Mouse (Mus musculus): ENCODE measurements around the gene 1700013G24Rik. TPM values are rescaled to one million over a fixed set of nuclear protein-coding genes. Genes with fewer than 3 reads are reported as not detected.

1700013G24Rik gene
- polyA plus RNA-seq, 1 experiment from 2014 or later: not detected

- H3K9me3 ChIP-seq (replicated peaks; ENCODE audit: control insufficient read depth, low read length): no peaks in the 10 kb centered on the region
- no peak overlapping the region for H3K4me2 ChIP-seq (ENCODE audit: low read depth, low read length)
- peaks cover 28% of the 10 kb centered on the region for H3K4me1 ChIP-seq (ENCODE audit: control insufficient read depth, insufficient read depth, low read length)
- no peaks in the 10 kb centered on the region for H3K36me3 ChIP-seq (ENCODE audit: control insufficient read depth, insufficient read depth)
- no peak overlapping the region for H3K9ac ChIP-seq (ENCODE audit: low read length)
- no peak for ATAC-seq (replicated peaks; ENCODE audit: extremely low read depth, insufficient read depth, low FRiP score)
- H3K4me3 ChIP-seq (ENCODE audit: low read length): no peak overlapping the region
- WGBS: 70% methylated on average over 10 of the region's 10 CpGs
- H3K27me3 ChIP-seq (ENCODE audit: control insufficient read depth, insufficient read depth, low read length): no peaks in the 10 kb centered on the region
- H3K27ac ChIP-seq (ENCODE audit: low read length): peak overlapping the region; percentile 16; the same call in 1 of the 2 replicates
These were observed 3.4 kb upstream of the 1700013G24Rik start for GRCm38 (mm10) chr4:137449715-137450114.

DNA sequence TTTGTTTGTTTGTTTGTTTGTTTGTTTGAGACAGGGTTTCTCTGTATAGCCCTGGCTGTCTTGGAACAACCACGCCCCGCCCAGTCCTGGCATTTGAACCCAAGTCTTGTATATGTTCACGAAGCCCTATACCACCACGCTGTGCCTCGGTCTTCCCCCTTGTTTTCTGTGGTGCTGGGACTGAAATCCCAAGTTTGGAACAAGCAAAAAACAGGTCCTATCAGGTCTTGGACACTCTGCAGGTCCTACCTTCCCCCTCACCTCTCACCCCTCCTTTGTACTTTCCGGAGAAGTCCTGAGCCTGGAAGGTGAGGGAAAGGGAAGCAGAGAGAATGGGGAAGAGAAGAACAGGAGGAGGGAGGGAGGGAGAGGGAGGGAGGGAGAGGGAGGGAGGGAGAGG is 894 bp upstream of the 1700013G24Rik start:
- H3K9me3 ChIP-seq (replicated peaks; ENCODE audit: control insufficient read depth, low read length): no peaks in the 10 kb centered on the region
- H3K4me3 ChIP-seq (ENCODE audit: low read length): no peak overlapping the region
- no peak for ATAC-seq (replicated peaks; ENCODE audit: extremely low read depth, insufficient read depth, low FRiP score)
- no peak overlapping the region for H3K4me2 ChIP-seq (ENCODE audit: low read depth, low read length)
- WGBS: 94% methylated on average over 6 of the region's 6 CpGs
- no peaks in the 10 kb centered on the region for H3K36me3 ChIP-seq (ENCODE audit: control insufficient read depth, insufficient read depth)
- H3K4me1 ChIP-seq (ENCODE audit: control insufficient read depth, insufficient read depth, low read length): peaks cover 28% of the 10 kb centered on the region
- no peak overlapping the region for H3K9ac ChIP-seq (ENCODE audit: low read length)
- no peaks in the 10 kb centered on the region for H3K27me3 ChIP-seq (ENCODE audit: control insufficient read depth, insufficient read depth, low read length)
- H3K27ac ChIP-seq (ENCODE audit: low read length): no peak overlapping the region

GRCm38 (mm10) chr4:137454582-137454981 is 1.5 kb downstream of the 1700013G24Rik start:
- no peak overlapping the region for H3K4me2 ChIP-seq (ENCODE audit: low read depth, low read length)
- H3K4me1 ChIP-seq (ENCODE audit: control insufficient read depth, insufficient read depth, low read length): peaks cover 10% of the 10 kb centered on the region; the same call in 1 of the 2 replicates
- H3K9ac ChIP-seq (ENCODE audit: low read length): no peak overlapping the region
- H3K27me3 ChIP-seq (ENCODE audit: control insufficient read depth, insufficient read depth, low read length): no peaks in the 10 kb centered on the region
- no peaks in the 10 kb centered on the region for H3K9me3 ChIP-seq (replicated peaks; ENCODE audit: control insufficient read depth, low read length)
- H3K27ac ChIP-seq (ENCODE audit: low read length): no peak overlapping the region
- WGBS: 85% methylated on average over 14 of the region's 14 CpGs
- H3K36me3 ChIP-seq (ENCODE audit: control insufficient read depth, insufficient read depth): no peaks in the 10 kb centered on the region
- no peak for ATAC-seq (replicated peaks; ENCODE audit: extremely low read depth, insufficient read depth, low FRiP score)
- H3K4me3 ChIP-seq (ENCODE audit: low read length): no peak overlapping the region

DNA sequence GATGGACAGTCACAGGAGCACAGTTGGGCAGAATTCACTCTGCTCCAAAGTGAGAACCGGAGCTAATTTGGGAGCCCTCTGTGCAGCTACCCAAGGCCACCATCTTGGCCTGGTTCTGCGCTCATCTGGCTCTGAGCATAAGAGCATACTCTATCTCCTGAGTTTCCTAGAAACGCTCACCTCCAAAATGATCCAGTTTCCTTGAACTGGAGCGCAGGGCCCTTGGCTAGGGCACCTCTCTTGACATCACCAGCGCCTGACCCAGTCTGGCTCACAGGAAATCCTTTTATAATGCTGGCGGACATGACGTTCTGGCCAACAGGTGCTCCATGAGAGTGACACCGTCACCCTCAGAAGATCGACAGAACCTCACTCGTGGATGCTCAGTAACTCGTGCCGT is 3.5 kb downstream of the 1700013G24Rik start:
- H3K9ac ChIP-seq (ENCODE audit: low read length): no peak overlapping the region
- no peak overlapping the region for H3K4me3 ChIP-seq (ENCODE audit: low read length)
- WGBS: 81% methylated on average over 12 of the region's 12 CpGs
- H3K4me2 ChIP-seq (ENCODE audit: low read depth, low read length): no peak overlapping the region
- no peaks in the 10 kb centered on the region for H3K9me3 ChIP-seq (replicated peaks; ENCODE audit: control insufficient read depth, low read length)
- no peaks in the 10 kb centered on the region for H3K27me3 ChIP-seq (ENCODE audit: control insufficient read depth, insufficient read depth, low read length)
- ATAC-seq (replicated peaks; ENCODE audit: extremely low read depth, insufficient read depth, low FRiP score): no peak
- H3K27ac ChIP-seq (ENCODE audit: low read length): no peak overlapping the region
- no peaks in the 10 kb centered on the region for H3K36me3 ChIP-seq (ENCODE audit: control insufficient read depth, insufficient read depth)
- H3K4me1 ChIP-seq (ENCODE audit: control insufficient read depth, insufficient read depth, low read length): peaks cover 7% of the 10 kb centered on the region; the same call in 1 of the 2 replicates

DNA sequence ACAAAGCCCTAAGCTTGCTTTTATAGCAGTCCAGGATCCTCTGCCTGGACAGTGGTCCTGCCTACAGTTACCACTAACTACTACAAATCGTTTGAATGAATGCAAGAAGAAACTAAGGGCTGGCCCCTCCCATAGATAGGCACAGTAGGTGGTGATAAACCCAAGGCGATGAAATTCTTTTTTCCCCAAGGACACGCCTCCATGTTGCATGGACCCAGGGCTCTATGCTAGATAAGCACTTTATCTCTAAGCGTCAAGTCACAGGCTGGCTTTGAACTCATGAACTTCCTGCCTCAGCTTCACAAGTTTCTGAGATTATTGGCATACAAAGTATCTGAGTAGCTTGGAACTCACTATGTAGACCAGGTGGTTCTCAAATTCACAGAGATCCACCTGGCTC is 4.2 kb downstream of the 1700013G24Rik start:
- H3K9ac ChIP-seq (ENCODE audit: low read length): no peak overlapping the region
- H3K4me2 ChIP-seq (ENCODE audit: low read depth, low read length): no peak overlapping the region
- no peak overlapping the region for H3K4me3 ChIP-seq (ENCODE audit: low read length)
- H3K9me3 ChIP-seq (replicated peaks; ENCODE audit: control insufficient read depth, low read length): no peaks in the 10 kb centered on the region
- H3K27ac ChIP-seq (ENCODE audit: low read length): no peak overlapping the region
- H3K36me3 ChIP-seq (ENCODE audit: control insufficient read depth, insufficient read depth): no peaks in the 10 kb centered on the region
- H3K27me3 ChIP-seq (ENCODE audit: control insufficient read depth, insufficient read depth, low read length): no peaks in the 10 kb centered on the region
- ATAC-seq (replicated peaks; ENCODE audit: extremely low read depth, insufficient read depth, low FRiP score): no peak
- peaks cover 10% of the 10 kb centered on the region; the same call in 1 of the 2 replicates for H3K4me1 ChIP-seq (ENCODE audit: control insufficient read depth, insufficient read depth, low read length)
- 27% methylated on average over 4 of the region's 4 CpGs for WGBS

DNA sequence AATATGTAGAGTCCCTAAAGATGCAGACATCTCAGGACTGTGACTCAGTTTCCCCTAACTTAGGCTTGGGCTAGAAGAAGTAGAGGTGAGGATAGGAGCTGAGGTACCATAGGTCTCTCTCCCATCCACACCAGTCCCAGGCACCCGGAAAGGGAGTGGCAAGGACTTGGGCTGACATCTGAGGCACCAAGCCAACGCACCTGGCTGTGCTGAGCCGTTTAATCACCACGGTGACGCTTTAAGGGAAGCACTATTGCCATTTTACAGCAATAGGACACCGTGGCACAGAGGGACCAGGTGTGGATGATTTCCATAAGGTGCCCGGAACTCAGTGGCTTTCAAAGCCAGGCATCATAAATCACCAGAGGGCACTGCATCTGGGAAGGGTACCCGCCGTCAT is 5.2 kb downstream of the 1700013G24Rik start:
- Histone ChIP-seq H3K27me3 (ENCODE audit: control insufficient read depth, insufficient read depth, low read length) (no peaks in the 10 kb centered on the region), H3K9me3 (replicated peaks; ENCODE audit: control insufficient read depth, low read length) (no peaks in the 10 kb centered on the region), H3K4me3 (ENCODE audit: low read length) (no peak overlapping the region), H3K27ac (ENCODE audit: low read length) (no peak overlapping the region), H3K4me2 (ENCODE audit: low read depth, low read length) (no peak overlapping the region), H3K36me3 (ENCODE audit: control insufficient read depth, insufficient read depth) (no peaks in the 10 kb centered on the region), H3K4me1 (ENCODE audit: control insufficient read depth, insufficient read depth, low read length) (peaks cover 10% of the 10 kb centered on the region; the same call in 1 of the 2 replicates), H3K9ac (ENCODE audit: low read length) (no peak overlapping the region)
- WGBS: 77% methylated on average over 9 of the region's 9 CpGs
- no peak for ATAC-seq (replicated peaks; ENCODE audit: extremely low read depth, insufficient read depth, low FRiP score)

DNA sequence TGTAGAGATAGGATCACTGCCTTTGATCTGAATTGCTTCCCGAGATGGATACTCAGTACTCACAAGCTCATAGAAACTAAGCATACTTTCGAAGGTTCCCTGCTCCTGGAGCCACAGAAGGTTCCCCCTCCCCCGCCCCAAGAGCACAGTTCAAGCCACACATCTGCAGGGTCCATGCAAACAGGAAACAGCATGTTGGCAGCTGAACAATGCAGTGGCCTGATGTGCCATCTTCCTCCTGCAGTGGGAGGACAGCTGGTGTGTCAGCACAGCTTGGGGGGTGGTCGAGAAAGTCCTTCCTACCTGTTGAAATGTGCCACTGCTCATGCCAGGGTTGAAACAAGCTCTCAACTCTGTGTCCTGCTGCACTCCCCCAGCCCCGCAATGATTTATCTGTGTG is 5.8 kb downstream of the 1700013G24Rik start:
- Histone ChIP-seq H3K4me1 (ENCODE audit: control insufficient read depth, insufficient read depth, low read length) (peaks cover 8% of the 10 kb centered on the region; the same call in 1 of the 2 replicates), H3K36me3 (ENCODE audit: control insufficient read depth, insufficient read depth) (no peaks in the 10 kb centered on the region), H3K4me2 (ENCODE audit: low read depth, low read length) (no peak overlapping the region), H3K27ac (ENCODE audit: low read length) (no peak overlapping the region), H3K27me3 (ENCODE audit: control insufficient read depth, insufficient read depth, low read length) (no peaks in the 10 kb centered on the region), H3K9ac (ENCODE audit: low read length) (no peak overlapping the region), H3K4me3 (ENCODE audit: low read length) (no peak overlapping the region), H3K9me3 (replicated peaks; ENCODE audit: control insufficient read depth, low read length) (no peaks in the 10 kb centered on the region)
- 57% methylated on average over 5 of the region's 5 CpGs for WGBS
- no peak for ATAC-seq (replicated peaks; ENCODE audit: extremely low read depth, insufficient read depth, low FRiP score)

- peak overlapping the region; percentile 66 for H3K27ac ChIP-seq (ENCODE audit: low read length)
- H3K27me3 ChIP-seq (ENCODE audit: control insufficient read depth, insufficient read depth, low read length): no peaks in the 10 kb centered on the region
- no peak overlapping the region for H3K4me3 ChIP-seq (ENCODE audit: low read length)
- H3K9ac ChIP-seq (ENCODE audit: low read length): no peak overlapping the region
- no peaks in the 10 kb centered on the region for H3K36me3 ChIP-seq (ENCODE audit: control insufficient read depth, insufficient read depth)
- no peak for ATAC-seq (replicated peaks; ENCODE audit: extremely low read depth, insufficient read depth, low FRiP score)
- 73% methylated on average over 14 of the region's 14 CpGs for WGBS
- H3K4me1 ChIP-seq (ENCODE audit: control insufficient read depth, insufficient read depth, low read length): peaks cover 17% of the 10 kb centered on the region
- no peaks in the 10 kb centered on the region for H3K9me3 ChIP-seq (replicated peaks; ENCODE audit: control insufficient read depth, low read length)
- H3K4me2 ChIP-seq (ENCODE audit: low read depth, low read length): no peak overlapping the region
These were observed 7.6 kb downstream of the 1700013G24Rik start for GRCm38 (mm10) chr4:137460676-137461075.

- peaks cover 17% of the 10 kb centered on the region for H3K4me1 ChIP-seq (ENCODE audit: control insufficient read depth, insufficient read depth, low read length)
- peak overlapping the region; percentile 66; the same call in 1 of the 2 replicates for H3K27ac ChIP-seq (ENCODE audit: low read length)
- no peak for ATAC-seq (replicated peaks; ENCODE audit: extremely low read depth, insufficient read depth, low FRiP score)
- no peaks in the 10 kb centered on the region for H3K9me3 ChIP-seq (replicated peaks; ENCODE audit: control insufficient read depth, low read length)
- no peak overlapping the region for H3K4me2 ChIP-seq (ENCODE audit: low read depth, low read length)
- H3K4me3 ChIP-seq (ENCODE audit: low read length): no peak overlapping the region
- H3K36me3 ChIP-seq (ENCODE audit: control insufficient read depth, insufficient read depth): no peaks in the 10 kb centered on the region
- 68% methylated on average over 4 of the region's 4 CpGs for WGBS
- H3K9ac ChIP-seq (ENCODE audit: low read length): no peak overlapping the region
- H3K27me3 ChIP-seq (ENCODE audit: control insufficient read depth, insufficient read depth, low read length): no peaks in the 10 kb centered on the region
These were observed 8.1 kb downstream of the 1700013G24Rik start for GRCm38 (mm10) chr4:137461217-137461616.

All from heart, embryonic 16.5 days (tissue).